Mouse (Mus musculus) splenic B cell, adult 2 months (primary cell): Measurements from ENCODE around the gene Vmn1r83.

Experiments used
- DNase-seq: peaks from one replicate; pipeline ENCODE4 v3.0.0-alpha.2; 2011; ENCODE audit warnings: low read depth, low spot score
- H3K27me3 ChIP-seq: 2 replicates; pipeline ENCODE4 v1.6.1; 2012; ENCODE audit warnings: mild to moderate bottlenecking, low read length, moderate library complexity, mixed read lengths; ENCODE audit not compliant: control insufficient read depth, poor library complexity, insufficient read depth, severe bottlenecking
- H3K36me3 ChIP-seq: 2 replicates; pipeline ENCODE4 v1.6.1; 2012; ENCODE audit warnings: mild to moderate bottlenecking, low read length, moderate library complexity, mixed read lengths; ENCODE audit not compliant: control insufficient read depth, poor library complexity, insufficient read depth, severe bottlenecking

The Vmn1r83 gene

DNA sequence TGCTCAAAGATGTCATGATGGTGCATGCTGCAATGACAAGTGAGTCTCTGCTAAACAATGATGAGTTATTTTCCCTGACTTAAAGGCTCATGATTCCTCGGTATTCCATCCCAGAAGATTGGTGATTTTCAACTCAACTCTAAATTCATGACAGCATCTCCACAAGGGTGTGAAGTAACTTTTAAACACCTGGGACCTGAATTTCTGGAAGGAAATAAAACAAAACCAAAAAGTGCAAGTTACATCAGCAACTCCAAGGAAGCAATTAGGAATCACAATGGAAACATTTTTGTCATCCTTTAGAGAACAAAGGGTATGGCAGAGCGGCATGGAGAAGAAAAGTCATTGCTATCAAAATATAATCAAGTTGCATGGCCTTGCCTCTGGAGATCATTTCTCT is at the start of gene Vmn1r83:
Vmn1r83 (minus strand) TSS at position 101 of the 400 bp plus-strand sequence.
- no peaks in the 10 kb centered on the region for H3K27me3 ChIP-seq
- no peaks in the 10 kb centered on the region for H3K36me3 ChIP-seq
- DNase-seq = no peak

DNA sequence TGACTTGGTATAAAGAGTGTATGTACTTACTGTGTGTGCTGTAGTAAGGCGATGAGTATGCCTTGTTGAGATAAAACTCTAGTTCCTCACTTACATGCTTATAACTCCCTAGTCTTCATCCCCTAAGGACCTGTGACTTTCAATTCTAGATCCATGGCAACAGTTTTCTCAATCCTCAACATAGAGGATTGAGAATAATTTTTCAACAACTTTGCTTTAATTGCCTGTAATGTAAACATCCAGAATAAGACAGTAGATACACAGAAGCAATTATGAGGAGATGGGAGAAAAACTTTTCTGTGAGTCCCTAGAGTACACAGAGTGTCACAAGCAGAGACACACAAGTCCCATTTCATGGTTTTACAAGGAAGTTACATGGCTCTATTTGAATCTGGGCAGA is 39.9 kb upstream of the Vmn1r83 start, which contains the start of gene Vmn1r84:
Vmn1r84 (minus strand) TSS at position 101 of the 400 bp plus-strand sequence.
- no peaks in the 10 kb centered on the region for H3K36me3 ChIP-seq
- no peaks in the 10 kb centered on the region for H3K27me3 ChIP-seq
- DNase-seq = no peak

DNA sequence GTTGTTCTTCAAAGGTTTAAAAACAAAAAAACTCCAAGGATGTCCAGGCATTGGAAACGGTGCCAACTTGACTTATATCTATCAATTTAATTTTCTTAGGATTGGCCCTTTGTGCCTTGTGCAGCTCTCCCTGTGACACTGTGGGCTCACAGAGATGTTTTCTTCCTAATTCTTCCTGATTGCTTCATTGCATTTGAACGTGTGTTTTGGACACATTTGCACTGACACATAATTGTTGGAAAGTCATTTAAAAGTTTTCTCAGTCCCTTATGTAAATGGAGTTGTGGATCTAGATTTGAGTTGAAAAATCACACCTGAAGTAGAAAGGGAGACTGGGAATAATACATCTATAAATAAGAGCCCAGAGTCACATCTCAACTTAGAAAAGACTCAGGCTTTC is 29.2 kb downstream of the Vmn1r83 start, which contains the start of gene Vmn1r82:
Vmn1r82 (plus strand) TSS at position 301 of the 400 bp plus-strand sequence.
- Histone ChIP-seq H3K36me3 (no peaks in the 10 kb centered on the region), H3K27me3 (no peaks in the 10 kb centered on the region)
- no peak for DNase-seq
